Mouse (Mus musculus): ENCODE measurements around the gene Tkt. TPM values are rescaled to one million over a fixed set of nuclear protein-coding genes. Genes with fewer than 3 reads are reported as not detected.
"Not testable (repeated sequence)": the region's sequence is repeated elsewhere in the genome, so short reads cannot be mapped to it uniquely, and the experiment has no call there.

Tkt gene
- polyA plus RNA-seq, 1 experiment from 2014 or later, result 85.7 TPM

GRCm38 (mm10) chr14:30531431-30531830, 16.7 kb upstream of the Tkt start:
- WGBS, result 82% methylated on average over 5 of the region's 5 CpGs
- Histone ChIP-seq H3K9ac (no peak overlapping the region), H3K9me3 (replicated peaks) (no peaks in the 10 kb centered on the region), H3K27ac (ENCODE audit: poor library complexity, severe bottlenecking) (no peak overlapping the region), H3K4me1 (replicated peaks) (peaks cover 9% of the 10 kb centered on the region), H3K27me3 (replicated peaks) (no peaks in the 10 kb centered on the region), H3K4me2 (no peak overlapping the region), H3K36me3 (peaks cover 19% of the 10 kb centered on the region), H3K4me3 (no peak overlapping the region)
- ATAC-seq (ENCODE audit: insufficient number of reproducible peaks, low FRiP score), result no peak

DNA sequence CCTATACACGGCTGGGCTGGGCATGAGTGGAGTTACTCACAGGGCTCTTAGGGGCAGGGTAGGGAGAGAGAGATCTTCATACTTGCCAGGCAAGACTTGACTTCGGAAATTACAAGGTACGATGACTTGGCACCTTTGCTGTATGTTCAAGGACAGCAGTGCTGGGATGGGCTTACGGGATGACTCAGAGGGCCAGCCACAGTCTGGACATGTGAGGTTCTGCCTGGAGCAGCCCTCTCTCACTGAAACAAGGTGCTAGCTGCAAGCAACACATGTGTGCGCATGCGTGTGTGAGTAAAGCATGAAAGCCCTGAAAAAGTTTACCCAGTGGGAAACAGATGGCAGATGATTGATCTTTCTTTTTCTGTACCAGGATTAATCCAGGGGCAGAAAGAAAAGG, 16.3 kb upstream of the Tkt start:
- WGBS, result 92% methylated on average over 6 of the region's 6 CpGs
- H3K9me3 ChIP-seq (replicated peaks), result no peaks in the 10 kb centered on the region
- H3K27ac ChIP-seq (ENCODE audit: poor library complexity, severe bottlenecking), result no peak overlapping the region
- peaks cover 15% of the 10 kb centered on the region for H3K36me3 ChIP-seq
- H3K27me3 ChIP-seq (replicated peaks), result no peaks in the 10 kb centered on the region
- no peak overlapping the region for H3K4me3 ChIP-seq
- H3K4me1 ChIP-seq (replicated peaks), result peaks cover 9% of the 10 kb centered on the region
- ATAC-seq (ENCODE audit: insufficient number of reproducible peaks, low FRiP score), result no peak
- no peak overlapping the region for H3K4me2 ChIP-seq
- H3K9ac ChIP-seq, result no peak overlapping the region

DNA sequence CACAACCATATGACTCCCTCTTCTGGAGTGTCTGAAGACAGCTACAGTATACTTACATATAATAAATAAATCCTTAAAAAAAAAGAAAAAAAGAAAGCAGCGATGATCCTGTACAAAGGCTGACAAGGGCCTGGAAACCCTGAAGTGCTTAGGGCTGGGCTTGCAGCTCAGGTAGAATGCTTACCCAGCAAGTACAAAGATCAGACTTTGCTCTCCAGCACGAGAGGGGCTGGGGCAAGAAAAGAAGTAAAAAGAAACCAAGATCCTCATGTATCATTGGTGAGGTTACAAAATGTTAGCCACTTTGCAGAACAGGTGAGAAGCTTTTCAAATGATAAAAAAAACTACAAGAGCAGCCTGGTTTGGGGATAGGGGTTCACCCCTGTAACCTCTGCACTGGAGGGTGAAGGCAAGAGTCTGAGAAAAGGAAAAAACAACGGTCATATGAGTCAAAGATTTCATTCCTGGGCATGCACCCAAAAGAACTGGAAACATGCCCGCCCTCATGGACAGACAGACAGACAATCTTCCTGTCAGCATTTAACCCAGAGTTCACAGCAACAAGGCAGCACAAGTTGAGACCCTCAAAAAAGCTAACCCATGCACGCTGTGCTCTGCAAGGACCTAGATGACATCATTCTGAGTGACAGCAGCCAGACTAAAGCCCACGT, 14.2 kb upstream of the Tkt start:
- H3K4me2 ChIP-seq, result no peak overlapping the region
- H3K9ac ChIP-seq, result no peak overlapping the region
- WGBS, result 75% methylated on average over 6 of the region's 6 CpGs
- H3K9me3 ChIP-seq (replicated peaks), result no peaks in the 10 kb centered on the region
- H3K27ac ChIP-seq (ENCODE audit: poor library complexity, severe bottlenecking), result no peak overlapping the region
- H3K4me3 ChIP-seq, result no peak overlapping the region
- H3K36me3 ChIP-seq, result peaks cover 6% of the 10 kb centered on the region; the same call in 1 of the 2 replicates
- ATAC-seq (ENCODE audit: insufficient number of reproducible peaks, low FRiP score), result no peak
- peaks cover 9% of the 10 kb centered on the region for H3K4me1 ChIP-seq (replicated peaks)
- H3K27me3 ChIP-seq (replicated peaks), result no peaks in the 10 kb centered on the region

DNA sequence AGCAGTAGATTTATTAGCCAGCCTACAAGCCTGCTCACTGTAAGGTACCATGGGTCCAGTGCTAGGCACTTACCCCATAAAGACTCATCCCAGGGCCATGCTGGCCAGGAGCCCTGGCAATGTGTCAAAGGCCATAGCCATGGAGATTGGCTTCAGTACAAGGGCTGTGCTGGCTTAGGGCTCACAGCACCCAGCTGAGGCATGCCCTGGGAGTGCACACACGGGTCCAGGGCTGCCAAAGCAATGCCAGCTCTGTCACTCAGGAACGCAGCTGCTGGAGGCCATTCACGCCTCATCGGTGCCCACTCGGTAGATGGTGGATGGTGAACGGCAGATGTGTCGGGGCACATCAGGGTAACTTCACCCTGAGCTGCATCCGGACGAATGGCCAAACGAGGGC, 6.6 kb upstream of the Tkt start:
- Histone ChIP-seq H3K4me2 (no peak overlapping the region), H3K4me1 (replicated peaks) (0 out of 2 replicates have a peak, but pooled peaks cover 2% of the 10 kb centered on the region), H3K9ac (no peak overlapping the region), H3K36me3 (no peaks in the 10 kb centered on the region), H3K4me3 (no peak overlapping the region), H3K9me3 (replicated peaks) (no peaks in the 10 kb centered on the region), H3K27ac (ENCODE audit: poor library complexity, severe bottlenecking) (no peak overlapping the region), H3K27me3 (replicated peaks) (0 out of 2 replicates have a peak, but pooled peaks cover 8% of the 10 kb centered on the region)
- ATAC-seq (ENCODE audit: insufficient number of reproducible peaks, low FRiP score), result no peak
- 82% methylated on average over 10 of the region's 10 CpGs for WGBS

GRCm38 (mm10) chr14:30543331-30543730, 4.8 kb upstream of the Tkt start:
- not testable (repeated sequence) for H3K36me3 ChIP-seq; H3K4me3 ChIP-seq; H3K4me2 ChIP-seq; H3K27me3 ChIP-seq (replicated peaks); H3K9ac ChIP-seq; H3K9me3 ChIP-seq (replicated peaks); H3K4me1 ChIP-seq (replicated peaks); H3K27ac ChIP-seq (ENCODE audit: poor library complexity, severe bottlenecking); ATAC-seq (ENCODE audit: insufficient number of reproducible peaks, low FRiP score)
- 81% methylated on average over 5 of the region's 5 CpGs for WGBS

- Histone ChIP-seq H3K4me3 (peak overlapping the region; percentile 72), H3K27ac (ENCODE audit: poor library complexity, severe bottlenecking) (peak overlapping the region; percentile 92), H3K36me3 (0 out of 2 replicates have a peak, but pooled peaks cover 2% of the 10 kb centered on the region), H3K4me2 (peak overlapping the region; percentile 89), H3K9ac (peak overlapping the region; percentile 91), H3K4me1 (replicated peaks) (peaks cover 38% of the 10 kb centered on the region), H3K9me3 (replicated peaks) (no peaks in the 10 kb centered on the region), H3K27me3 (replicated peaks) (0 out of 2 replicates have a peak, but pooled peaks cover 9% of the 10 kb centered on the region)
- WGBS, result 0% methylated on average over 69 of the region's 69 CpGs
- peak; percentile 95 for ATAC-seq (ENCODE audit: insufficient number of reproducible peaks, low FRiP score)
These were observed 1.0 kb downstream of the Tkt start for GRCm38 (mm10) chr14:30548965-30549776.

DNA sequence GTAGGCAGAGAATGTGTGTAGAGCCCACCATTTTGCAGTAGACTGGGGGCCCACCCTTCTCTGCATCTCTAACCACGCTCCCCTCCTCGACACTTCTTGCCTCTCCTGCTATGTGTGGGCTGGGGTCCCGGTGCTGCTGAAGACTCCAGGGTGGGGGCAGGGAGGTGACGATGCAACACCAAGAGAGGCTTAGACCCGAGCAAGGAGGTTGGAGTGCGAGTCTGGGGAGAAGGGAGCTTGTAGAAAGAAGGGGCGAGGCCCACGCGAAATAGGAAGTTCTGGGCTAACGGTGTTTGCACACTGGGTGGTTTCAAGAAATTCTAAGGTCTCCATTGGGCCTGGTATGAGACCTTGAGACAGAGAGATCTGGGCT, 1.6 kb downstream of the Tkt start:
- Histone ChIP-seq H3K4me2 (peak overlapping the region; percentile 89), H3K9ac (peak overlapping the region; percentile 91), H3K36me3 (0 out of 2 replicates have a peak, but pooled peaks cover 2% of the 10 kb centered on the region), H3K27ac (ENCODE audit: poor library complexity, severe bottlenecking) (peak overlapping the region; percentile 92), H3K9me3 (replicated peaks) (no peaks in the 10 kb centered on the region), H3K4me1 (replicated peaks) (peaks cover 38% of the 10 kb centered on the region), H3K27me3 (replicated peaks) (0 out of 2 replicates have a peak, but pooled peaks cover 9% of the 10 kb centered on the region), H3K4me3 (peak overlapping the region; percentile 72)
- peak; percentile 20; the same call in 1 of the 2 replicates for ATAC-seq (ENCODE audit: insufficient number of reproducible peaks, low FRiP score)
- 0% methylated on average over 10 of the region's 10 CpGs for WGBS

- Histone ChIP-seq H3K4me1 (replicated peaks) (peaks cover 35% of the 10 kb centered on the region), H3K27me3 (replicated peaks) (0 out of 2 replicates have a peak, but pooled peaks cover 6% of the 10 kb centered on the region), H3K27ac (ENCODE audit: poor library complexity, severe bottlenecking) (no peak overlapping the region), H3K9me3 (replicated peaks) (no peaks in the 10 kb centered on the region), H3K36me3 (peaks cover 6% of the 10 kb centered on the region; the same call in 1 of the 2 replicates), H3K4me2 (peak overlapping the region; percentile 89), H3K9ac (peak overlapping the region; percentile 91), H3K4me3 (peak overlapping the region; percentile 72)
- ATAC-seq (ENCODE audit: insufficient number of reproducible peaks, low FRiP score), result no peak
- whole genome bisulfite sequencing, result 37% methylated on average over 8 of the region's 8 CpGs
These were observed 2.3 kb downstream of the Tkt start for GRCm38 (mm10) chr14:30550232-30551070.

DNA sequence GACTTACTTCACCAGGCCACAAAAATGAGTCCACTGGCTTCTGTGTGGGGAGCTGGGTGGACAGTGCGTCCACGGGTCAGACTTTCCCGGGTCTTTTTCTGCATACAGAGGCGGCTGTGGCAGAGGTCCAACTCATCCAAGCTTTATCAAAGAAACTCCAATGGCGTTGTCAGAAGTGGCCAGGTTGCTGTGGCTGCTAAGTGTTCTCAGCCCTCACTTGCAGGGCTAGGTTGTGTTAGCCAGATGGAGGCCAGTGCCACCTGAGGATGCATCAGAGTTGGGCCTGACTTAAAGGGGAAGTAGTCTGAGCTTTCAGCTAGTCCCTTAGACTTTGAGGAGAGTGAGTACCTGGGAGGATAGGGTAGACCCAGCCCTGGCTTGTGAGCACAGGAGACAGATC, 3.4 kb downstream of the Tkt start:
- no peak overlapping the region for H3K9ac ChIP-seq

DNA sequence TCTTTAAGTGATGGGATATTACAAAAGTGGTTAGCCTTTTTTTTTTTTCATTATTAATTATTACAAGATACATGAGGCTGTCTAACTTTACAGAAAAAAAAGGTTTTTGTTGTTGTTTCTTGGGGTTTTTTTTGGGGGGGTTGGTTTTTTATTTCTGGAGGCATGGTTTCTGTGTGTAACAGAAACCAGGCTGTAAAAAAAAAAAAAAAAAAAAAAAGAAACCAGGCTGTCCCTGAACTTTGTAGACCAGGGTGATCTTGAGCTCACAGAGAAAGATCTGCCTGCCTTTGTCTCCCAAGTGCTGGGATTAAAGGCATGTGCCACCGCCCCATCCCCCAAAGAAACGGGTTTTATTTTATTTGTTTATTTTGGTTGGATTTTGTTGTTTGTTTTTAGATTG, 3.8 kb downstream of the Tkt start:
- no peaks in the 10 kb centered on the region for H3K9me3 ChIP-seq (replicated peaks)
- no peak for ATAC-seq (ENCODE audit: insufficient number of reproducible peaks, low FRiP score)
- no peak overlapping the region for H3K9ac ChIP-seq
- no peak overlapping the region for H3K27ac ChIP-seq (ENCODE audit: poor library complexity, severe bottlenecking)
- 87% methylated on average over 2 of the region's 2 CpGs for WGBS
- no peak overlapping the region for H3K4me2 ChIP-seq
- H3K4me1 ChIP-seq (replicated peaks), result peaks cover 35% of the 10 kb centered on the region
- H3K36me3 ChIP-seq, result peaks cover 21% of the 10 kb centered on the region
- H3K27me3 ChIP-seq (replicated peaks), result no peaks in the 10 kb centered on the region
- no peak overlapping the region for H3K4me3 ChIP-seq

More for the DNA sequence above, 3.4 kb downstream of the Tkt start:
- Histone ChIP-seq H3K4me1 (replicated peaks) (peaks cover 35% of the 10 kb centered on the region), H3K4me2 (peak overlapping the region; percentile 89), H3K27ac (ENCODE audit: poor library complexity, severe bottlenecking) (no peak overlapping the region), H3K4me3 (peak overlapping the region; percentile 72), H3K36me3 (peaks cover 17% of the 10 kb centered on the region), H3K27me3 (replicated peaks) (0 out of 2 replicates have a peak, but pooled peaks cover 1% of the 10 kb centered on the region), H3K9me3 (replicated peaks) (no peaks in the 10 kb centered on the region)
- no peak for ATAC-seq (ENCODE audit: insufficient number of reproducible peaks, low FRiP score)
- 28% methylated on average over 5 of the region's 5 CpGs for WGBS
